Mouse (Mus musculus) heart, postnatal 10 days (tissue): Measurements from ENCODE around the gene Sec61b. TPM values are rescaled to one million over a fixed set of nuclear protein-coding genes. Genes with fewer than 3 reads are reported as not detected.

Source experiments
- DNase-seq, 2 experiments: peaks; one replicate each; pipeline ENCODE4 v3.0.0; 2021
- intact Hi-C: fragments of 180-260 bp; cut with DNase I; formaldehyde crosslinking; loops from one replicate; pipeline ENCODE4 v1.15.1; 2025
- total RNA-seq, 2 experiments: library from RNA; stranded (reverse); gene quantifications; 2 replicates each; pipeline ENCODE4 v1.2.3; 2021

The Sec61b gene
- total RNA-seq, 2 experiments from 2014 or later, result 36.6 to 43.3 TPM

- DNase-seq, result no peak
- intact Hi-C loops, result no loop called here
Measured at GRCm38 (mm10) chr4:47477539-47477938, 3.1 kb downstream of the Sec61b start.

- no peak for DNase-seq
- intact Hi-C loops, result no loop called here
Measured at GRCm38 (mm10) chr4:47480095-47480494, 5.6 kb downstream of the Sec61b start.

- DNase-seq, result no peak
- intact Hi-C loops, result no loop called here
Measured at GRCm38 (mm10) chr4:47480576-47480975, 6.1 kb downstream of the Sec61b start.

GRCm38 (mm10) chr4:47491243-47491642 is 16.8 kb downstream of the Sec61b start:
- intact Hi-C loops, result no loop called here
- no peak for DNase-seq

GRCm38 (mm10) chr4:47492311-47493086 is 18.0 kb downstream of the Sec61b start:
- intact Hi-C loops, result no loop called here
- no peak for DNase-seq

GRCm38 (mm10) chr4:47493456-47493855 is 19.0 kb downstream of the Sec61b start:
- intact Hi-C loops, result no loop called here

GRCm38 (mm10) chr4:47494137-47494536 is 19.7 kb downstream of the Sec61b start:
- no peak for DNase-seq
- intact Hi-C loops, result no loop called here

More at GRCm38 (mm10) chr4:47493456-47493855, 19.0 kb downstream of the Sec61b start:
- no peak for DNase-seq

- no peak for DNase-seq
- intact Hi-C loops, result no loop called here
Measured at GRCm38 (mm10) chr4:47494686-47495085, 20.2 kb downstream of the Sec61b start.

GRCm38 (mm10) chr4:47497811-47498385 is 23.4 kb downstream of the Sec61b start:
- DNase-seq, result no peak
- intact Hi-C loops, result no loop called here

GRCm38 (mm10) chr4:47499121-47499545 is 24.7 kb downstream of the Sec61b start:
- no peak for DNase-seq
- intact Hi-C loops, result no loop called here

GRCm38 (mm10) chr4:47502546-47502971 is 28.1 kb downstream of the Sec61b start:
- peak; percentile 51 to 73 for DNase-seq
- intact Hi-C loops, result loop anchor here (5.0 kb wide), 1 partner anchor 65 kb away; no protein-coding TSS in a partner anchor

- DNase-seq, result no peak
- intact Hi-C loops, result loop anchor here (5.0 kb wide), 1 partner anchor 66 kb away; no protein-coding TSS in a partner anchor
Measured at GRCm38 (mm10) chr4:47503045-47503444, 28.6 kb downstream of the Sec61b start.

GRCm38 (mm10) chr4:47504841-47505517 is 30.5 kb downstream of the Sec61b start:
- DNase-seq, result no peak
- intact Hi-C loops, result loop anchor here (5.0 kb wide), 1 partner anchor 68 kb away; no protein-coding TSS in a partner anchor

GRCm38 (mm10) chr4:47518551-47519181 is 44.2 kb downstream of the Sec61b start:
- intact Hi-C loops, result no loop called here

GRCm38 (mm10) chr4:47520076-47520475 is 45.6 kb downstream of the Sec61b start:
- intact Hi-C loops, result loop anchor here (5.0 kb wide), 3 partner anchors 677 to 862 kb away; no protein-coding TSS in a partner anchor

More at GRCm38 (mm10) chr4:47518551-47519181, 44.2 kb downstream of the Sec61b start:
- DNase-seq, result no peak

GRCm38 (mm10) chr4:47521884-47522605 is 47.6 kb downstream of the Sec61b start:
- peak; percentile 44 to 61 for DNase-seq
- intact Hi-C loops, result loop anchor here (5.0 kb wide), 3 partner anchors 675 to 860 kb away; no protein-coding TSS in a partner anchor

More at GRCm38 (mm10) chr4:47520076-47520475, 45.6 kb downstream of the Sec61b start:
- DNase-seq, result no peak

GRCm38 (mm10) chr4:47529866-47530265 is 55.4 kb downstream of the Sec61b start:
- intact Hi-C loops, result no loop called here
- DNase-seq, result no peak
